Mouse (Mus musculus): ENCODE results near the gene Slc44a1.

Gene Slc44a1

GRCm38 (mm10) chr4:53447773-53448172, 7.6 kb downstream of the Slc44a1 start:
- no peak for TF ChIP-seq GATA4 (IDR thresholded peaks at IDR 0.05; ENCODE audit: insufficient replicate concordance, low read length)

GRCm38 (mm10) chr4:53450736-53451135, 10.5 kb downstream of the Slc44a1 start:
- no peak for TF ChIP-seq GATA4 (IDR thresholded peaks at IDR 0.05; ENCODE audit: insufficient replicate concordance, low read length)

GRCm38 (mm10) chr4:53451887-53452286, 11.7 kb downstream of the Slc44a1 start:
- no peak for TF ChIP-seq GATA4 (IDR thresholded peaks at IDR 0.05; ENCODE audit: insufficient replicate concordance, low read length)

GRCm38 (mm10) chr4:53452457-53452856, 12.2 kb downstream of the Slc44a1 start:
- no peak for TF ChIP-seq GATA4 (IDR thresholded peaks at IDR 0.05; ENCODE audit: insufficient replicate concordance, low read length)

- TF ChIP-seq GATA4 (IDR thresholded peaks at IDR 0.05; ENCODE audit: insufficient replicate concordance, low read length), result no peak
These were observed 13.0 kb downstream of the Slc44a1 start for GRCm38 (mm10) chr4:53452976-53453889.

- no peak for TF ChIP-seq GATA4 (IDR thresholded peaks at IDR 0.05; ENCODE audit: insufficient replicate concordance, low read length)
These were observed 15.7 kb downstream of the Slc44a1 start for GRCm38 (mm10) chr4:53455885-53456284.

- no peak for TF ChIP-seq GATA4 (IDR thresholded peaks at IDR 0.05; ENCODE audit: insufficient replicate concordance, low read length)
These were observed 16.4 kb downstream of the Slc44a1 start for GRCm38 (mm10) chr4:53456570-53456969.

GRCm38 (mm10) chr4:53458503-53458902, 18.3 kb downstream of the Slc44a1 start:
- no peak for TF ChIP-seq GATA4 (IDR thresholded peaks at IDR 0.05; ENCODE audit: insufficient replicate concordance, low read length)

- TF ChIP-seq GATA4 (IDR thresholded peaks at IDR 0.05; ENCODE audit: insufficient replicate concordance, low read length), result no peak
These were observed 19.5 kb downstream of the Slc44a1 start for GRCm38 (mm10) chr4:53459697-53460096.

GRCm38 (mm10) chr4:53461026-53461425, 20.8 kb downstream of the Slc44a1 start:
- no peak for TF ChIP-seq GATA4 (IDR thresholded peaks at IDR 0.05; ENCODE audit: insufficient replicate concordance, low read length)

GRCm38 (mm10) chr4:53462069-53462468, 21.9 kb downstream of the Slc44a1 start:
- no peak for TF ChIP-seq GATA4 (IDR thresholded peaks at IDR 0.05; ENCODE audit: insufficient replicate concordance, low read length)

GRCm38 (mm10) chr4:53462505-53463251, 22.5 kb downstream of the Slc44a1 start:
- no peak for TF ChIP-seq GATA4 (IDR thresholded peaks at IDR 0.05; ENCODE audit: insufficient replicate concordance, low read length)

GRCm38 (mm10) chr4:53465887-53466286, 25.7 kb downstream of the Slc44a1 start:
- no peak for TF ChIP-seq GATA4 (IDR thresholded peaks at IDR 0.05; ENCODE audit: insufficient replicate concordance, low read length)

- TF ChIP-seq GATA4 (IDR thresholded peaks at IDR 0.05; ENCODE audit: insufficient replicate concordance, low read length), result no peak
These were observed 28.8 kb downstream of the Slc44a1 start for GRCm38 (mm10) chr4:53469007-53469406.

GRCm38 (mm10) chr4:53474109-53474508, 33.9 kb downstream of the Slc44a1 start:
- TF ChIP-seq GATA4 (IDR thresholded peaks at IDR 0.05; ENCODE audit: insufficient replicate concordance, low read length), result no peak
